Mouse (Mus musculus): Measurements from ENCODE around the gene Itga7. TPM values are rescaled to one million over a fixed set of nuclear protein-coding genes. Genes with fewer than 3 reads are reported as not detected.

The Itga7 gene
- polyA plus RNA-seq, 1 experiment from 2014 or later, result 4.4 TPM

- WGBS, result 96% methylated on average over 1 of the region's 1 CpGs
- H3K4me2 ChIP-seq (replicated peaks; ENCODE audit: low read depth, low read length), result no peak overlapping the region
- no peak overlapping the region for H3K27ac ChIP-seq (ENCODE audit: low read length)
- H3K4me1 ChIP-seq (ENCODE audit: control insufficient read depth, insufficient read depth, low read length), result no peaks in the 10 kb centered on the region
- no peaks in the 10 kb centered on the region for H3K9me3 ChIP-seq (ENCODE audit: control insufficient read depth, low read depth, low read length)
- H3K27me3 ChIP-seq (ENCODE audit: control insufficient read depth, insufficient read depth, low read length), result no peaks in the 10 kb centered on the region
- no peak; the same call in 1 of the 2 replicates for ATAC-seq (ENCODE audit: insufficient number of reproducible peaks, insufficient read depth, low FRiP score, low read depth)
- no peak overlapping the region for H3K9ac ChIP-seq (replicated peaks; ENCODE audit: low read depth, low read length)
- no peaks in the 10 kb centered on the region for H3K36me3 ChIP-seq (ENCODE audit: control insufficient read depth, insufficient read depth, low read length)
- no peak overlapping the region for H3K4me3 ChIP-seq (ENCODE audit: low read depth, low read length)
Observed at GRCm38 (mm10) chr10:128995796-128996195, 62.2 kb downstream of the Itga7 start.

DNA sequence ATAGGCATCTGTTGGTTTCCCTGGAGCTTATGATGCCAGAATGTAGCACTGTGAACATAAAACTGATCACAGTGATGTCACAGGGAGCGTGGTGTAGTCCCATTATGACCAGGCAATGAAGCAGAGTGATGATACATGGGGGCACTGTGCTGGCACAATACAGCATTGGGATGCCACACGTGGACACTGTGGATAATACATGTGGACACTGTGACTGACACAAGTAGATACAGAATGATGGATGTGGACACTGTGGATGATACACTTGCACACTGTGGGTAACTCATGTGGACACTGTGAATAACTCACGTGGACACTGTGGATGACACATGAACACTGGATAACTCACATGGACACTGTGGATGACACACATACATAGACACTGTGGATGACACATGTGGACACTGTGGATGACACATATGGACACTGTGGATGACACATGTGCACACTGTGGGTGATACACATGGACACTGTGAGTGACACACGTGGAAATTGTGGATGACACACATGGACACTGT lies 63.0 kb downstream of the Itga7 start:
- H3K9me3 ChIP-seq (ENCODE audit: control insufficient read depth, low read depth, low read length), result no peaks in the 10 kb centered on the region
- H3K36me3 ChIP-seq (ENCODE audit: control insufficient read depth, insufficient read depth, low read length), result no peaks in the 10 kb centered on the region
- H3K27me3 ChIP-seq (ENCODE audit: control insufficient read depth, insufficient read depth, low read length), result no peaks in the 10 kb centered on the region
- ATAC-seq (ENCODE audit: insufficient number of reproducible peaks, insufficient read depth, low FRiP score, low read depth), result no peak
- no peak overlapping the region for H3K27ac ChIP-seq (ENCODE audit: low read length)
- no peak overlapping the region for H3K4me3 ChIP-seq (ENCODE audit: low read depth, low read length)
- no peaks in the 10 kb centered on the region for H3K4me1 ChIP-seq (ENCODE audit: control insufficient read depth, insufficient read depth, low read length)
- H3K4me2 ChIP-seq (replicated peaks; ENCODE audit: low read depth, low read length), result no peak overlapping the region
- 74% methylated on average over 4 of the region's 4 CpGs for WGBS
- no peak overlapping the region for H3K9ac ChIP-seq (replicated peaks; ENCODE audit: low read depth, low read length)

- Histone ChIP-seq H3K36me3 (ENCODE audit: control insufficient read depth, insufficient read depth, low read length) (no peaks in the 10 kb centered on the region), H3K9ac (replicated peaks; ENCODE audit: low read depth, low read length) (no peak overlapping the region), H3K4me2 (replicated peaks; ENCODE audit: low read depth, low read length) (no peak overlapping the region), H3K4me1 (ENCODE audit: control insufficient read depth, insufficient read depth, low read length) (no peaks in the 10 kb centered on the region), H3K9me3 (ENCODE audit: control insufficient read depth, low read depth, low read length) (no peaks in the 10 kb centered on the region), H3K27ac (ENCODE audit: low read length) (no peak overlapping the region), H3K27me3 (ENCODE audit: control insufficient read depth, insufficient read depth, low read length) (no peaks in the 10 kb centered on the region), H3K4me3 (ENCODE audit: low read depth, low read length) (no peak overlapping the region)
- no peak for ATAC-seq (ENCODE audit: insufficient number of reproducible peaks, insufficient read depth, low FRiP score, low read depth)
- WGBS, result 73% methylated on average over 14 of the region's 14 CpGs
Observed at GRCm38 (mm10) chr10:129004032-129004920, 70.7 kb downstream of the Itga7 start.

Other genes starting within 250 kb of the Itga7 start
- 65.9 and 70.7 TPM in 2 replicates for gene Rab5b, start 237.6 kb upstream of the Itga7 start, polyA plus RNA-seq (2014; fragmentation: Nextera tagmentation; extraction: Ambion mirVana)
- gene Pmel, start 229.6 kb upstream of the Itga7 start, polyA plus RNA-seq (2014; fragmentation: Nextera tagmentation; extraction: Ambion mirVana), result 1.7 and 2.3 TPM in 2 replicates
- 90.3 and 92.1 TPM in 2 replicates for gene Cdk2, start 228.8 kb upstream of the Itga7 start, polyA plus RNA-seq (2014; fragmentation: Nextera tagmentation; extraction: Ambion mirVana)
- 17.5 and 17.9 TPM in 2 replicates for gene Dgka, start 189.0 kb upstream of the Itga7 start, polyA plus RNA-seq (2014; fragmentation: Nextera tagmentation; extraction: Ambion mirVana)
- gene Pym1, start 185.9 kb upstream of the Itga7 start, polyA plus RNA-seq (2014; fragmentation: Nextera tagmentation; extraction: Ambion mirVana), result 37.2 and 38.7 TPM in 2 replicates
- gene Mmp19, start 142.9 kb upstream of the Itga7 start, polyA plus RNA-seq (2014; fragmentation: Nextera tagmentation; extraction: Ambion mirVana), result 0.78 and 1.2 TPM in 2 replicates
- gene Dnajc14, start 129.8 kb upstream of the Itga7 start, polyA plus RNA-seq (2014; fragmentation: Nextera tagmentation; extraction: Ambion mirVana), result 40.0 and 40.2 TPM in 2 replicates
- 17.2 and 19.3 TPM in 2 replicates for gene Tmem198b, start 129.4 kb upstream of the Itga7 start, polyA plus RNA-seq (2014; fragmentation: Nextera tagmentation; extraction: Ambion mirVana)
- 204 and 209 TPM in 2 replicates for gene Sarnp, start 116.5 kb upstream of the Itga7 start, polyA plus RNA-seq (2014; fragmentation: Nextera tagmentation; extraction: Ambion mirVana)
- 69.6 and 76.6 TPM in 2 replicates for gene Ormdl2, start 112.2 kb upstream of the Itga7 start, polyA plus RNA-seq (2014; fragmentation: Nextera tagmentation; extraction: Ambion mirVana)
- 4.2 and 4.6 TPM in 2 replicates for gene Gdf11, start 42.1 kb upstream of the Itga7 start, polyA plus RNA-seq (2014; fragmentation: Nextera tagmentation; extraction: Ambion mirVana)
- 663 and 664 TPM in 2 replicates for gene Cd63, start 32.8 kb upstream of the Itga7 start, polyA plus RNA-seq (2014; fragmentation: Nextera tagmentation; extraction: Ambion mirVana)
- 14.9 and 17.1 TPM in 2 replicates for gene Rdh5, start 10.9 kb upstream of the Itga7 start, polyA plus RNA-seq (2014; fragmentation: Nextera tagmentation; extraction: Ambion mirVana)
- 222 and 236 TPM in 2 replicates for gene Bloc1s1, start 9.8 kb upstream of the Itga7 start, polyA plus RNA-seq (2014; fragmentation: Nextera tagmentation; extraction: Ambion mirVana)
- gene Mettl7b, start 27.2 kb downstream of the Itga7 start, polyA plus RNA-seq (2014; fragmentation: Nextera tagmentation; extraction: Ambion mirVana), result 0.35 TPM in 1 of 2 replicates, not detected in the other
- gene Olfr9, start 55.6 kb downstream of the Itga7 start, polyA plus RNA-seq (2014; fragmentation: Nextera tagmentation; extraction: Ambion mirVana), result not detected in 2 replicates
- not detected in 2 replicates for gene Olfr763, start 77.0 kb downstream of the Itga7 start, polyA plus RNA-seq (2014; fragmentation: Nextera tagmentation; extraction: Ambion mirVana)
- gene Olfr764-ps1, start 106.1 kb downstream of the Itga7 start, polyA plus RNA-seq (2014; fragmentation: Nextera tagmentation; extraction: Ambion mirVana), result not detected in 2 replicates
- not detected in 2 replicates for gene Olfr765, start 116.2 kb downstream of the Itga7 start, polyA plus RNA-seq (2014; fragmentation: Nextera tagmentation; extraction: Ambion mirVana)
- not detected in 2 replicates for gene Olfr766-ps1, start 135.2 kb downstream of the Itga7 start, polyA plus RNA-seq (2014; fragmentation: Nextera tagmentation; extraction: Ambion mirVana)
- not detected in 2 replicates for gene Olfr767, start 149.1 kb downstream of the Itga7 start, polyA plus RNA-seq (2014; fragmentation: Nextera tagmentation; extraction: Ambion mirVana)
- not detected in 2 replicates for gene Olfr768, start 165.6 kb downstream of the Itga7 start, polyA plus RNA-seq (2014; fragmentation: Nextera tagmentation; extraction: Ambion mirVana)
- not detected in 2 replicates for gene Olfr769, start 184.0 kb downstream of the Itga7 start, polyA plus RNA-seq (2014; fragmentation: Nextera tagmentation; extraction: Ambion mirVana)
- not detected in 2 replicates for gene Olfr770, start 205.2 kb downstream of the Itga7 start, polyA plus RNA-seq (2014; fragmentation: Nextera tagmentation; extraction: Ambion mirVana)
- not detected in 2 replicates for gene Olfr771, start 230.9 kb downstream of the Itga7 start, polyA plus RNA-seq (2014; fragmentation: Nextera tagmentation; extraction: Ambion mirVana)
- not detected in 2 replicates for gene Olfr772, start 244.1 kb downstream of the Itga7 start, polyA plus RNA-seq (2014; fragmentation: Nextera tagmentation; extraction: Ambion mirVana)